Mouse (Mus musculus): ENCODE measurements around the gene Zcchc4. TPM values are rescaled to one million over a fixed set of nuclear protein-coding genes. Genes with fewer than 3 reads are reported as not detected.

Zcchc4 gene
- 2.0 and 3.4 TPM in 2 replicates for polyA plus RNA-seq (2012; rRNA removed)

- Histone ChIP-seq H3K36me3 (ENCODE audit: control insufficient read depth, insufficient read depth, low read length) (no peaks in the 10 kb centered on the region; the same call in 1 of the 2 replicates), H3K27me3 (ENCODE audit: control insufficient read depth, insufficient read depth, low read length) (no peaks in the 10 kb centered on the region), H3K27ac (ENCODE audit: insufficient read depth, low read depth, low read length) (no peak within 1 kb of the TSS), H3K4me3 (ENCODE audit: low read depth, low read length) (no peak within 1 kb of the TSS), H3K4me1 (ENCODE audit: control insufficient read depth, insufficient read depth, insufficient read length, low read length) (no peaks in the 10 kb centered on the region)
- TF ChIP-seq CTCF (IDR thresholded peaks at IDR 0.05; ENCODE audit: extremely low read depth, insufficient read length, insufficient replicate concordance, low read depth, low read length) (no peak), POLR2A (IDR thresholded peaks at IDR 0.05; ENCODE audit: low read depth, low read length) (no peak)
- 75% methylated on average over 8 of the region's 8 CpGs for WGBS
Observed at GRCm38 (mm10) chr5:52775237-52775636, at the start of gene Zcchc4. Zcchc4 (plus strand) TSS chr5:52775409.

GRCm38 (mm10) chr5:52727747-52728146, 47.5 kb upstream of the Zcchc4 start:
- no peaks in the 10 kb centered on the region for H3K36me3 ChIP-seq (ENCODE audit: control insufficient read depth, insufficient read depth, low read length)

GRCm38 (mm10) chr5:52732811-52733210, 42.4 kb upstream of the Zcchc4 start:
- TF ChIP-seq CTCF (IDR thresholded peaks at IDR 0.05; ENCODE audit: extremely low read depth, insufficient read length, insufficient replicate concordance, low read depth, low read length): no peak
- no peak for TF ChIP-seq POLR2A (IDR thresholded peaks at IDR 0.05; ENCODE audit: low read depth, low read length)
- 74% methylated on average over 4 of the region's 4 CpGs for WGBS
- H3K27me3 ChIP-seq (ENCODE audit: control insufficient read depth, insufficient read depth, low read length): no peaks in the 10 kb centered on the region
- H3K4me1 ChIP-seq (ENCODE audit: control insufficient read depth, insufficient read depth, insufficient read length, low read length): peaks cover 2% of the 10 kb centered on the region; the same call in 1 of the 2 replicates
- no peaks in the 10 kb centered on the region for H3K36me3 ChIP-seq (ENCODE audit: control insufficient read depth, insufficient read depth, low read length)
- no peak overlapping the region for H3K4me3 ChIP-seq (ENCODE audit: low read depth, low read length)
- H3K27ac ChIP-seq (ENCODE audit: insufficient read depth, low read depth, low read length): no peak overlapping the region

More at GRCm38 (mm10) chr5:52727747-52728146, 47.5 kb upstream of the Zcchc4 start:
- Histone ChIP-seq H3K4me3 (ENCODE audit: low read depth, low read length) (no peak overlapping the region), H3K4me1 (ENCODE audit: control insufficient read depth, insufficient read depth, insufficient read length, low read length) (peaks cover 10% of the 10 kb centered on the region; the same call in 1 of the 2 replicates), H3K27ac (ENCODE audit: insufficient read depth, low read depth, low read length) (no peak overlapping the region), H3K27me3 (ENCODE audit: control insufficient read depth, insufficient read depth, low read length) (no peaks in the 10 kb centered on the region)
- no peak for TF ChIP-seq CTCF (IDR thresholded peaks at IDR 0.05; ENCODE audit: extremely low read depth, insufficient read length, insufficient replicate concordance, low read depth, low read length)
- TF ChIP-seq POLR2A (IDR thresholded peaks at IDR 0.05; ENCODE audit: low read depth, low read length): no peak
- WGBS: 83% methylated on average over 5 of the region's 5 CpGs

- no peaks in the 10 kb centered on the region for H3K27me3 ChIP-seq (ENCODE audit: control insufficient read depth, insufficient read depth, low read length)
- H3K36me3 ChIP-seq (ENCODE audit: control insufficient read depth, insufficient read depth, low read length): no peaks in the 10 kb centered on the region
- no peak for TF ChIP-seq CTCF (IDR thresholded peaks at IDR 0.05; ENCODE audit: extremely low read depth, insufficient read length, insufficient replicate concordance, low read depth, low read length)
- TF ChIP-seq POLR2A (IDR thresholded peaks at IDR 0.05; ENCODE audit: low read depth, low read length): no peak
- H3K4me3 ChIP-seq (ENCODE audit: low read depth, low read length): no peak overlapping the region
- H3K4me1 ChIP-seq (ENCODE audit: control insufficient read depth, insufficient read depth, insufficient read length, low read length): peaks cover 2% of the 10 kb centered on the region; the same call in 1 of the 2 replicates
- 74% methylated on average over 3 of the region's 3 CpGs for WGBS
- no peak overlapping the region for H3K27ac ChIP-seq (ENCODE audit: insufficient read depth, low read depth, low read length)
Observed at GRCm38 (mm10) chr5:52736046-52736445, 39.2 kb upstream of the Zcchc4 start.

- under 1% methylated on average over 75 of the region's 75 CpGs for WGBS
- peak within 1 kb of the TSS; percentile 100 for H3K4me3 ChIP-seq (ENCODE audit: low read depth, low read length)
Observed at GRCm38 (mm10) chr5:52741391-52742111, 33.7 kb upstream of the Zcchc4 start, which contains the start of gene Pi4k2b. Pi4k2b (plus strand) TSS chr5:52741574.

GRCm38 (mm10) chr5:52742112-52742813, 32.9 kb upstream of the Zcchc4 start:
- peak overlapping the region; percentile 94 for H3K27ac ChIP-seq (ENCODE audit: insufficient read depth, low read depth, low read length)
- no peaks in the 10 kb centered on the region for H3K36me3 ChIP-seq (ENCODE audit: control insufficient read depth, insufficient read depth, low read length)
- TF ChIP-seq POLR2A (IDR thresholded peaks at IDR 0.05; ENCODE audit: low read depth, low read length): no peak
- TF ChIP-seq CTCF (IDR thresholded peaks at IDR 0.05; ENCODE audit: extremely low read depth, insufficient read length, insufficient replicate concordance, low read depth, low read length): peak; percentile 43; the same call in 1 of the 2 replicates
- 1% methylated on average over 17 of the region's 17 CpGs for WGBS
- peaks cover 1% of the 10 kb centered on the region for H3K4me1 ChIP-seq (ENCODE audit: control insufficient read depth, insufficient read depth, insufficient read length, low read length)
- peak overlapping the region; percentile 100 for H3K4me3 ChIP-seq (ENCODE audit: low read depth, low read length)
- no peaks in the 10 kb centered on the region for H3K27me3 ChIP-seq (ENCODE audit: control insufficient read depth, insufficient read depth, low read length)

More at GRCm38 (mm10) chr5:52741391-52742111, 33.7 kb upstream of the Zcchc4 start, which contains the start of gene Pi4k2b:
- Histone ChIP-seq H3K4me1 (ENCODE audit: control insufficient read depth, insufficient read depth, insufficient read length, low read length) (no peaks in the 10 kb centered on the region; the same call in 1 of the 2 replicates), H3K27me3 (ENCODE audit: control insufficient read depth, insufficient read depth, low read length) (no peaks in the 10 kb centered on the region), H3K36me3 (ENCODE audit: control insufficient read depth, insufficient read depth, low read length) (no peaks in the 10 kb centered on the region), H3K27ac (ENCODE audit: insufficient read depth, low read depth, low read length) (peak within 1 kb of the TSS; percentile 94)
- TF ChIP-seq POLR2A (IDR thresholded peaks at IDR 0.05; ENCODE audit: low read depth, low read length) (peak; percentile 57; the same call in 1 of the 2 replicates), CTCF (IDR thresholded peaks at IDR 0.05; ENCODE audit: extremely low read depth, insufficient read length, insufficient replicate concordance, low read depth, low read length) (no peak)

GRCm38 (mm10) chr5:52743231-52743630, 32.0 kb upstream of the Zcchc4 start:
- H3K4me3 ChIP-seq (ENCODE audit: low read depth, low read length): no peak overlapping the region

More at GRCm38 (mm10) chr5:52743231-52743630, 32.0 kb upstream of the Zcchc4 start:
- TF ChIP-seq POLR2A (IDR thresholded peaks at IDR 0.05; ENCODE audit: low read depth, low read length): no peak
- no peak for TF ChIP-seq CTCF (IDR thresholded peaks at IDR 0.05; ENCODE audit: extremely low read depth, insufficient read length, insufficient replicate concordance, low read depth, low read length)
- H3K4me1 ChIP-seq (ENCODE audit: control insufficient read depth, insufficient read depth, insufficient read length, low read length): peaks cover 6% of the 10 kb centered on the region
- no peaks in the 10 kb centered on the region for H3K36me3 ChIP-seq (ENCODE audit: control insufficient read depth, insufficient read depth, low read length)
- H3K27ac ChIP-seq (ENCODE audit: insufficient read depth, low read depth, low read length): peak overlapping the region; percentile 64
- H3K27me3 ChIP-seq (ENCODE audit: control insufficient read depth, insufficient read depth, low read length): no peaks in the 10 kb centered on the region
- WGBS: 13% methylated on average over 4 of the region's 4 CpGs

Data from small intestine, adult 2 months (tissue).